Mouse (Mus musculus) heart, adult 11 months (tissue): Measurements from ENCODE around the gene Cfap97d2.

Experiments used
- DNase-seq: peaks from one replicate; pipeline ENCODE4 v3.0.0; 2022

Cfap97d2 gene

GRCm38 (mm10) chr8:13687941-13688340 lies 17.7 kb upstream of the Cfap97d2 start:
- no peak for DNase-seq

GRCm38 (mm10) chr8:13688461-13688860 lies 17.2 kb upstream of the Cfap97d2 start:
- peak; percentile 97 for DNase-seq

GRCm38 (mm10) chr8:13689331-13689730 lies 16.4 kb upstream of the Cfap97d2 start:
- no peak for DNase-seq

- no peak for DNase-seq
Measured at GRCm38 (mm10) chr8:13692302-13693066, 13.2 kb upstream of the Cfap97d2 start.

GRCm38 (mm10) chr8:13694735-13695134 lies 11.0 kb upstream of the Cfap97d2 start:
- DNase-seq = no peak

- DNase-seq = no peak
Measured at GRCm38 (mm10) chr8:13695203-13695867, 10.4 kb upstream of the Cfap97d2 start.

- no peak for DNase-seq
Measured at GRCm38 (mm10) chr8:13696157-13696556, 9.5 kb upstream of the Cfap97d2 start.

GRCm38 (mm10) chr8:13697196-13697595 lies 8.5 kb upstream of the Cfap97d2 start:
- no peak for DNase-seq

GRCm38 (mm10) chr8:13697681-13698080 lies 8.0 kb upstream of the Cfap97d2 start:
- DNase-seq = peak; percentile 94

GRCm38 (mm10) chr8:13698281-13698680 lies 7.4 kb upstream of the Cfap97d2 start:
- no peak for DNase-seq

GRCm38 (mm10) chr8:13699323-13699949 lies 6.3 kb upstream of the Cfap97d2 start:
- DNase-seq = peak; percentile 89

GRCm38 (mm10) chr8:13702755-13703154 lies 2.9 kb upstream of the Cfap97d2 start:
- DNase-seq = peak; percentile 86

- peak; percentile 83 for DNase-seq
Measured at GRCm38 (mm10) chr8:13703756-13704155, 1.9 kb upstream of the Cfap97d2 start.

GRCm38 (mm10) chr8:13704301-13704700 lies 1.4 kb upstream of the Cfap97d2 start:
- DNase-seq = peak; percentile 86

GRCm38 (mm10) chr8:13706918-13707317 lies 1.2 kb downstream of the Cfap97d2 start:
- DNase-seq = peak; percentile 69

- peak; percentile 44 for DNase-seq
Measured at GRCm38 (mm10) chr8:13708514-13708913, 2.8 kb downstream of the Cfap97d2 start.

GRCm38 (mm10) chr8:13718980-13719379 lies 13.3 kb downstream of the Cfap97d2 start:
- peak; percentile 66 for DNase-seq

- peak; percentile 81 for DNase-seq
Measured at GRCm38 (mm10) chr8:13725722-13726121, 20.0 kb downstream of the Cfap97d2 start.

GRCm38 (mm10) chr8:13727469-13728094 lies 21.9 kb downstream of the Cfap97d2 start:
- DNase-seq = peak; percentile 49

- DNase-seq = peak; percentile 97
Measured at GRCm38 (mm10) chr8:13740323-13740770, 34.7 kb downstream of the Cfap97d2 start.

GRCm38 (mm10) chr8:13740817-13741613 lies 35.3 kb downstream of the Cfap97d2 start:
- peak; percentile 54 for DNase-seq

GRCm38 (mm10) chr8:13746212-13746611 lies 40.5 kb downstream of the Cfap97d2 start:
- DNase-seq = peak; percentile 80
